Mouse (Mus musculus): Measurements from ENCODE around the gene 4930539E08Rik. TPM values are rescaled to one million over a fixed set of nuclear protein-coding genes. Genes with fewer than 3 reads are reported as not detected.
A peak's percentile ranks its signal among the peaks of the same experiment; 100 is the strongest.

The 4930539E08Rik gene
- polyA plus RNA-seq, 1 experiment from 2014 or later: 0.06 TPM

GRCm38 (mm10) chr17:28928004-28928403 is 12.9 kb upstream of the 4930539E08Rik start:
- no peak for ATAC-seq (ENCODE audit: insufficient number of reproducible peaks, low FRiP score)
- WGBS: 85% methylated on average over 9 of the region's 9 CpGs
- Histone ChIP-seq H3K36me3 (no peaks in the 10 kb centered on the region), H3K4me1 (replicated peaks) (peaks cover 21% of the 10 kb centered on the region), H3K4me2 (no peak overlapping the region), H3K27me3 (replicated peaks) (no peaks in the 10 kb centered on the region), H3K9me3 (replicated peaks) (no peaks in the 10 kb centered on the region), H3K9ac (no peak overlapping the region), H3K4me3 (no peak overlapping the region), H3K27ac (ENCODE audit: poor library complexity, severe bottlenecking) (no peak overlapping the region)

GRCm38 (mm10) chr17:28926866-28927635 is 11.9 kb upstream of the 4930539E08Rik start:
- no peaks in the 10 kb centered on the region for H3K36me3 ChIP-seq
- no peak overlapping the region for H3K27ac ChIP-seq (ENCODE audit: poor library complexity, severe bottlenecking)
- no peak overlapping the region for H3K4me3 ChIP-seq
- H3K4me2 ChIP-seq: no peak overlapping the region
- peaks cover 21% of the 10 kb centered on the region for H3K4me1 ChIP-seq (replicated peaks)
- no peak for ATAC-seq (ENCODE audit: insufficient number of reproducible peaks, low FRiP score)
- no peaks in the 10 kb centered on the region for H3K9me3 ChIP-seq (replicated peaks)
- no peak overlapping the region for H3K9ac ChIP-seq
- H3K27me3 ChIP-seq (replicated peaks): no peaks in the 10 kb centered on the region
- WGBS: 43% methylated on average over 15 of the region's 15 CpGs

DNA sequence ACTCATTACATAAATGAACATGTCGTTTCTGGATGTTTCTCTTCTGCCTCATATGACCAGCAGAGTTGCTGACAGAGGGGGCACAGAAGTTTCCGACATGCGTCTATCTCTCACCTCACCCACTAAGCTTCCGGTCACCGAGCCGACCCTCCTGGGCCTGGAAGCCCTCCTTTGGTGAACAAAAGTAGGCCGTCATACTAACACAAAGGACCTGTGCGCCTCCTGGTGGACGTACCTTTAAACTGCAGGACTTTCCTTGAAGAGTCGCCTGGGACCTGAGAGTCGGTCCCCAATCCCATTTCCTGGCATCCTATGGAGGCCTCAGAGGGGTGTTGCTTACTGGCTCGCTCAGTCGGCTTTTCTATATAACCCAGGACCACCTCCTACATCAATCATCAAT is 11.3 kb upstream of the 4930539E08Rik start:
- Histone ChIP-seq H3K27me3 (replicated peaks) (no peaks in the 10 kb centered on the region), H3K36me3 (no peaks in the 10 kb centered on the region), H3K9ac (no peak overlapping the region), H3K4me2 (peak overlapping the region; percentile 31; the same call in 1 of the 2 replicates), H3K27ac (ENCODE audit: poor library complexity, severe bottlenecking) (no peak overlapping the region), H3K4me3 (no peak overlapping the region), H3K4me1 (replicated peaks) (peaks cover 17% of the 10 kb centered on the region), H3K9me3 (replicated peaks) (no peaks in the 10 kb centered on the region)
- ATAC-seq (ENCODE audit: insufficient number of reproducible peaks, low FRiP score): no peak
- 9% methylated on average over 13 of the region's 13 CpGs for WGBS

- H3K4me2 ChIP-seq: no peak overlapping the region
- 75% methylated on average over 8 of the region's 8 CpGs for WGBS
Observed at GRCm38 (mm10) chr17:28924957-28925595, 10.0 kb upstream of the 4930539E08Rik start.

GRCm38 (mm10) chr17:28922096-28922495 is 7.0 kb upstream of the 4930539E08Rik start:
- Histone ChIP-seq H3K27ac (ENCODE audit: poor library complexity, severe bottlenecking) (no peak overlapping the region), H3K4me2 (no peak overlapping the region), H3K9ac (no peak overlapping the region), H3K4me1 (replicated peaks) (peaks cover 10% of the 10 kb centered on the region), H3K4me3 (no peak overlapping the region), H3K36me3 (no peaks in the 10 kb centered on the region), H3K9me3 (replicated peaks) (no peaks in the 10 kb centered on the region), H3K27me3 (replicated peaks) (no peaks in the 10 kb centered on the region)
- no peak for ATAC-seq (ENCODE audit: insufficient number of reproducible peaks, low FRiP score)
- 66% methylated on average over 6 of the region's 6 CpGs for WGBS

More at GRCm38 (mm10) chr17:28924957-28925595, 10.0 kb upstream of the 4930539E08Rik start:
- Histone ChIP-seq H3K9ac (no peak overlapping the region), H3K4me1 (replicated peaks) (peaks cover 12% of the 10 kb centered on the region), H3K27ac (ENCODE audit: poor library complexity, severe bottlenecking) (no peak overlapping the region), H3K36me3 (no peaks in the 10 kb centered on the region), H3K9me3 (replicated peaks) (no peaks in the 10 kb centered on the region), H3K27me3 (replicated peaks) (no peaks in the 10 kb centered on the region), H3K4me3 (no peak overlapping the region)
- no peak for ATAC-seq (ENCODE audit: insufficient number of reproducible peaks, low FRiP score)

GRCm38 (mm10) chr17:28921086-28921485 is 6.0 kb upstream of the 4930539E08Rik start:
- no peak overlapping the region for H3K27ac ChIP-seq (ENCODE audit: poor library complexity, severe bottlenecking)
- H3K27me3 ChIP-seq (replicated peaks): no peaks in the 10 kb centered on the region
- H3K4me2 ChIP-seq: peak overlapping the region; percentile 44
- H3K4me1 ChIP-seq (replicated peaks): peaks cover 8% of the 10 kb centered on the region
- WGBS: 15% methylated on average over 8 of the region's 8 CpGs
- 0 out of 2 replicates have a peak, but pooled peaks have one; percentile 20 for ATAC-seq (ENCODE audit: insufficient number of reproducible peaks, low FRiP score)
- no peak overlapping the region for H3K4me3 ChIP-seq
- no peaks in the 10 kb centered on the region for H3K36me3 ChIP-seq
- H3K9ac ChIP-seq: 0 out of 2 replicates have a peak overlapping the region, but pooled peaks have one; percentile 21
- no peaks in the 10 kb centered on the region for H3K9me3 ChIP-seq (replicated peaks)

- 90% methylated on average over 1 of the region's 1 CpGs for WGBS
- no peak for ATAC-seq (ENCODE audit: insufficient number of reproducible peaks, low FRiP score)
- Histone ChIP-seq H3K9ac (no peak overlapping the region), H3K9me3 (replicated peaks) (no peaks in the 10 kb centered on the region), H3K4me3 (no peak overlapping the region), H3K36me3 (no peaks in the 10 kb centered on the region), H3K4me1 (replicated peaks) (peaks cover 8% of the 10 kb centered on the region), H3K4me2 (no peak overlapping the region), H3K27me3 (replicated peaks) (peaks cover 4% of the 10 kb centered on the region; the same call in 1 of the 2 replicates), H3K27ac (ENCODE audit: poor library complexity, severe bottlenecking) (no peak overlapping the region)
Observed at GRCm38 (mm10) chr17:28916520-28916919, 1.4 kb upstream of the 4930539E08Rik start.

DNA sequence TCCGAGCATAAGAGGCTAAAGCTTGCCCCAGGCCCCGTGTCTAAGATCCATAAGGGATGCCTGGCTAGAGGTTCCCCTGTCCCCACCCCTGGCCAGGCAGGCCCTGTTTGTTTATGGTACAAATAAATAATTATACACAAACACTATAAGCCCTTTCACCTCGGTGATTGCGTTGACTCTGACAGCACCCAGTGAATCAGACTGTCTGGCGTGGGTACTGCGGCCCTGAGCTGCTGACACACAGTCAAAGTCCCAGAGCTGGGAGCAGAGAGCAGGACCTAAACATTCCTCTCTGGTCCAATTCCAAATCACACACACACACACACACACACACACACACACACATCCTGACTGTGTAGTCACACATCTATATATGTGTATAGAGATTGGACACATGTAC is 1.2 kb downstream of the 4930539E08Rik start:
- Histone ChIP-seq H3K4me1 (replicated peaks) (peaks cover 11% of the 10 kb centered on the region), H3K27me3 (replicated peaks) (peaks cover 15% of the 10 kb centered on the region), H3K9me3 (replicated peaks) (no peaks in the 10 kb centered on the region), H3K4me3 (no peak overlapping the region), H3K4me2 (no peak overlapping the region), H3K27ac (ENCODE audit: poor library complexity, severe bottlenecking) (no peak overlapping the region), H3K36me3 (no peaks in the 10 kb centered on the region), H3K9ac (no peak overlapping the region)
- WGBS: 84% methylated on average over 6 of the region's 6 CpGs
- no peak for ATAC-seq (ENCODE audit: insufficient number of reproducible peaks, low FRiP score)

GRCm38 (mm10) chr17:28913200-28913599 is 1.9 kb downstream of the 4930539E08Rik start:
- ATAC-seq (ENCODE audit: insufficient number of reproducible peaks, low FRiP score): no peak
- no peak overlapping the region for H3K4me2 ChIP-seq
- 60% methylated on average over 5 of the region's 5 CpGs for WGBS

GRCm38 (mm10) chr17:28910139-28910538 is 5.0 kb downstream of the 4930539E08Rik start:
- peak overlapping the region; percentile 59; the same call in 1 of the 2 replicates for H3K9ac ChIP-seq
- H3K4me3 ChIP-seq: no peak overlapping the region
- peak overlapping the region; percentile 65; the same call in 1 of the 2 replicates for H3K4me2 ChIP-seq
- H3K27ac ChIP-seq (ENCODE audit: poor library complexity, severe bottlenecking): no peak overlapping the region
- H3K4me1 ChIP-seq (replicated peaks): peaks cover 16% of the 10 kb centered on the region
- ATAC-seq (ENCODE audit: insufficient number of reproducible peaks, low FRiP score): no peak
- no peaks in the 10 kb centered on the region for H3K36me3 ChIP-seq
- no peaks in the 10 kb centered on the region for H3K9me3 ChIP-seq (replicated peaks)
- WGBS: 26% methylated on average over 7 of the region's 7 CpGs
- peaks cover 19% of the 10 kb centered on the region for H3K27me3 ChIP-seq (replicated peaks)

More at GRCm38 (mm10) chr17:28913200-28913599, 1.9 kb downstream of the 4930539E08Rik start:
- H3K27me3 ChIP-seq (replicated peaks): peaks cover 19% of the 10 kb centered on the region
- peaks cover 11% of the 10 kb centered on the region for H3K4me1 ChIP-seq (replicated peaks)
- H3K9ac ChIP-seq: no peak overlapping the region
- no peaks in the 10 kb centered on the region for H3K36me3 ChIP-seq
- H3K9me3 ChIP-seq (replicated peaks): no peaks in the 10 kb centered on the region
- no peak overlapping the region for H3K4me3 ChIP-seq
- H3K27ac ChIP-seq (ENCODE audit: poor library complexity, severe bottlenecking): no peak overlapping the region

DNA sequence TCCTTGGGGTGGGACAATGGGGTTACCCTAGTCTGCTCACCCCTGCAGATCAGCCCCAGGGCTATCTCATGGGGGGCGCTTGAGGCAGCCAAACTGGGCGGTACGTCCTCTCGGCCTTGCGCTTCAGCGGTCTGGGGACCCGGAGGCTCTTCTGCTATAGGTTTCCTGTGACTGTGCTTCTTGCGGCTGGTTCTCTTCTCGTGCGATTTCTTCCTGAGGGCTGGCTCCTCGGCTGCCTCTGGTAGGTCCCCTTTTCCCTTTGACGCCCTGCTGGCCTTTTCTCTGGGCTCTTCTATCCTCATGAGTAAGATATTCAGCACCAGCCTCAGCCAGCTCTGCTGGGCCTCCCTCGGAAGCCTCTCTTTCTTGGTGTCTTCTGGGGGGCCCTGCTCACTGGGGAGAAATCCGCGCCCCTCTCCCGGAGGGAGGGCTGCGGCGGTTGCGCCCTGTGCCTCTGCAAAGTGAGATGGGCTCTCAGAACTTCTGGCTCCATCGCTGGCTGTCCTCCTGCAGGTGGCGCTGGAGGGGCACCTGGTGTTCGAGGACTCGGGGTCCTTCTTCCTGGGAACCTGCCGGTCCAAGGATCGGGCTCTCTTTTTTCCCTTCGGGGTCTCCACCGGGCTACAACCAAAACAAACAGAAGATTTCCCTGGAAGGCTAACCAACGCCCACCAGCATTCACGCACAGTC is 5.7 kb downstream of the 4930539E08Rik start:
- H3K9ac ChIP-seq: peak overlapping the region; percentile 59
- H3K27me3 ChIP-seq (replicated peaks): peaks cover 19% of the 10 kb centered on the region
- H3K4me1 ChIP-seq (replicated peaks): peaks cover 16% of the 10 kb centered on the region
- peak overlapping the region; percentile 65 for H3K4me2 ChIP-seq
- ATAC-seq (ENCODE audit: insufficient number of reproducible peaks, low FRiP score): peak; percentile 6; the same call in 1 of the 2 replicates
- no peaks in the 10 kb centered on the region for H3K9me3 ChIP-seq (replicated peaks)
- H3K36me3 ChIP-seq: no peaks in the 10 kb centered on the region
- H3K27ac ChIP-seq (ENCODE audit: poor library complexity, severe bottlenecking): no peak overlapping the region
- H3K4me3 ChIP-seq: peak overlapping the region; percentile 28
- WGBS: 7% methylated on average over 29 of the region's 29 CpGs

Data from heart, embryonic 12.5 days (tissue).